Mouse (Mus musculus) neural tube, embryonic 14.5 days (tissue): ENCODE data around the gene Arhgef18. TPM values are rescaled to one million over a fixed set of nuclear protein-coding genes. Genes with fewer than 3 reads are reported as not detected.

Source experiments
- ATAC-seq: fragments of 200-750 bp; cut with Nextera tagmentation; 2 replicates; pipeline ENCODE4 v1.8.0; 2017; ENCODE audit warnings: low read depth, mild to moderate bottlenecking, moderate TSS enrichment, moderate library complexity
- H3K27ac ChIP-seq: fragments of 300-500 bp; sonication (generic); 2 replicates; pipeline ENCODE4 v1.5.1; 2014; ENCODE audit warnings: low read depth, mild to moderate bottlenecking, control low read depth, low read length, moderate library complexity, mixed read lengths
- H3K27me3 ChIP-seq: fragments of 300-500 bp; sonication (generic); 2 replicates; pipeline ENCODE4 v1.6.1; 2014; ENCODE audit warnings: low read length; ENCODE audit not compliant: control insufficient read depth, insufficient read depth
- H3K36me3 ChIP-seq: fragments of 300-500 bp; sonication (generic); 2 replicates; pipeline ENCODE4 v1.6.1; 2014; ENCODE audit warnings: low read length, mixed read lengths; ENCODE audit not compliant: control insufficient read depth, insufficient read depth
- H3K4me1 ChIP-seq: fragments of 300-500 bp; sonication (generic); 2 replicates; pipeline ENCODE4 v1.6.1; 2014; ENCODE audit warnings: low read length; ENCODE audit not compliant: control insufficient read depth, insufficient read depth
- H3K4me2 ChIP-seq: fragments of 300-500 bp; sonication (generic); 2 replicates; pipeline ENCODE4 v1.6.1; 2014; ENCODE audit warnings: mild to moderate bottlenecking, low read depth, low read length, control low read depth
- H3K4me3 ChIP-seq: fragments of 300-500 bp; sonication (generic); 2 replicates; pipeline ENCODE4 v1.5.1; 2014; ENCODE audit warnings: low read depth, low read length, control low read depth, mixed read lengths
- H3K9ac ChIP-seq: fragments of 300-500 bp; sonication (generic); replicated peaks from 2 replicates; pipeline ENCODE4 v1.6.1; 2014; ENCODE audit warnings: low read depth, mild to moderate bottlenecking, control low read depth, low read length, mixed read lengths
- H3K9me3 ChIP-seq: fragments of 300-500 bp; sonication (generic); 2 replicates; pipeline ENCODE4 v1.6.1; 2016; ENCODE audit warnings: low read length; ENCODE audit not compliant: control insufficient read depth
- WGBS: fragments of 180-500 bp; shearing (Covaris S2); extraction: QIAGEN DNeasy Blood & Tissue Kit; methylation state at CpG from one replicate; pipeline ENCODE4 v1.1.7; 2014; 5-methylcytosine and 5-hydroxymethylcytosine counted together
- polyA plus RNA-seq: library from polyadenylated mRNA; unstranded; fragments of >200 nt; fragmentation: Nextera tagmentation; extraction: Ambion mirVana; gene quantifications from 2 replicates; pipeline ENCODE4 v1.2.1, GENCODE M21; 2014

The Arhgef18 gene
- 11.4 and 12.3 TPM in 2 replicates for polyA plus RNA-seq

DNA sequence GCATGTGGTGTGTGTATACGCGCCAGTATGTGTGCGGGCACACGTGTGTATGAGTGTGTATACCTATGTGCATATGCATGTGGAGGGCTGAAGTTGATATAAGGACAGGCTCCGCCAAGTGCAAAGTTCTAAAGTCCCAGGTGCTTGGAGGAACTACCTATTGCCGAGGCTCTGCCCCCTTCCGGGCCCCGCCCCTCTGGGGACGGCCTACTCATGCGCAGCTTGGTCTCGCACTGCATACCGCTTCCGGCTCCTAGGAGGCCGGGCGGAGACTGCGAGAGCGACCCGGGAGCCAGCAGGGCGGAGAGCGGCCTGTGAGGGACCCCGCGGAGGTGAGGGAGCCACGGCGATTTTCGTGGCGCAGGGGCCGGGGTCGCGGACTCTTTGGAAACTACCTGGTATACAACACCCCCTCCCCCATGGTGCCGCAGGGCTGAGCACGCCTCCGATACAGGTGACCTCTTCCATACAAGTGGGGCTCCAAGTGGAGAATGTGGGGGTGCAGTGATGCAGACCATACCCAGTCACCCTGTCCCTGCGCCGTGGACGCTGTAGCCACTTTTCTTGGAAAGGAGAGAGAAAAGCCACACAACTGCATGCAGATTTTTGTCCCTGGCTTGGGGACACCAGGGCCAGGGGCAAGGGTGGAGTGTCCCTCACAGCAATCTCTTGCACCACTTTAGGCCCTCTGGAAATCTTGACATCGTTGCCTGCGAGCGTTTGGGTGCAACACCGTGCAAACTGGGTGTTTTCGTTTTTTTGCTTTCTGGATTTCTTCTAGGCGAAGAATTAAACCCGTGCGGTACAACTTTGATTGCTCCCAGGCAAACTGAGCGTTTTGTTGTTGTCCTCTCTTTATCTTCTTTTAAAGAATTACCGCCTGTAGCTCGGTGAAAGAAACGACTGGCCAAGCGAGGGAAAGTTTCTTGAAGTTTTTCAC lies at the start of gene Arhgef18:
Gene Arhgef18 (plus strand): TSS at position 236 of the 940 bp plus-strand sequence.
- Histone ChIP-seq H3K27me3 (no peaks in the 10 kb centered on the region), H3K4me2 (peak within 1 kb of the TSS; percentile 61), H3K4me1 (peaks cover 11% of the 10 kb centered on the region; the same call in 1 of the 2 replicates), H3K9ac (peak within 1 kb of the TSS; percentile 70), H3K9me3 (no peaks in the 10 kb centered on the region), H3K4me3 (peak within 1 kb of the TSS; percentile 79), H3K36me3 (no peaks in the 10 kb centered on the region), H3K27ac (no peak within 1 kb of the TSS)
- under 1% methylated on average over 48 of the region's 48 CpGs for WGBS
- ATAC-seq, result peak; percentile 99

DNA sequence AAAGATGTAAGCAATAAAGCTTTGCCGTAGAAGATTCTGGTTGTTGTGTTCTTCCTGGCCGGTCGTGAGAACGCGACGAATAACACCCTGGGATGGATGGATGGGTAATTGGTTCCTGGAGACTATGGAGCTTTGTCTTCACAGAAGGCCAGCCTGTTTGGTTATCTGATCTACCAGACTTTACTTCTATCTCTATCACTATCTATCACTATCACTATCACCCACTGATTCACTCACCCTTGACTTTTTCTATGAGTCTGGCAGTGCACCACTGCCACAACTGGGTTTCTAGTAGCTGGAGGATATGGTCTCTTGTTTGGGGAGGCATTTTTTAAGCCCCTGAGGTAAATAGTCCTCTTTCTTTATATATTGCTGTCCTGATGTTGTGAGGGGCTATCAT lies 47.5 kb upstream of the Arhgef18 start:
- 95% methylated on average over 6 of the region's 6 CpGs for WGBS
- H3K4me3 ChIP-seq, result no peak overlapping the region
- no peaks in the 10 kb centered on the region for H3K4me1 ChIP-seq
- H3K27me3 ChIP-seq, result no peaks in the 10 kb centered on the region
- no peaks in the 10 kb centered on the region for H3K9me3 ChIP-seq
- H3K27ac ChIP-seq, result no peak overlapping the region
- no peak for ATAC-seq
- H3K9ac ChIP-seq, result no peak overlapping the region
- no peaks in the 10 kb centered on the region for H3K36me3 ChIP-seq
- H3K4me2 ChIP-seq, result no peak overlapping the region

DNA sequence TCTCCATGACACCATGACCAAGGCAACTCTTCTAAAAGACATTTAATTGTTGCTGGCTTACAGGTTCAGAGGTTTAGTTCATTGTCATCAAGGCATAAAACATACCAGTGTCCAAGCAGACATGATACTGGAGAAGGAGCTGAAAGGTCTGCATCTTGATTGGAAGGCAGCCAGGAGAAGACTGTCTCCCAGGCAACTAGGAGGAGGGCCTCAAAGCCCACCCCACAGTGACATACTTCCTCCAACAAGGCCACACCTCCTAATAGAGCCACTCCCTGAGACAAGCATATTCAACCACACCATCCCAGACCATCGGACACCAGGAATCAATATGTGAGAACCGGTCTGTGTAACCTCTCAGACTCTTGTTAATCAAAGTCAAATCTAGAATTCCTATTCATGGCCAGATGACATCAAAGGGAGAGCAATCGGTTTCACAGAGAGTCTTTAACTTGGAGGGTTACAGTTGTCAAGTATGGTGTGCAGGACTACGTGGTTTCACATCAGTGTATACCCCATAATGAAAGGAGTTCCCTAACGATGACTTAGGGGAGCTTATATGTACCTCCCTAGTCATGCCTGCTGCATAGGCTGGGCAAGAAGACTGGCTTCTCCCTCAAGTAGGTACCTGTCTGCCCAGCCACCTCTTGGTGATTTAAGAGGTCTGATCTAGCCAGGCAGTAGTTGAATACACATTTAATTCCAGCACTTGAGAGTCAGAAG lies 46.0 kb upstream of the Arhgef18 start:
- WGBS, result 91% methylated on average over 5 of the region's 5 CpGs

DNA sequence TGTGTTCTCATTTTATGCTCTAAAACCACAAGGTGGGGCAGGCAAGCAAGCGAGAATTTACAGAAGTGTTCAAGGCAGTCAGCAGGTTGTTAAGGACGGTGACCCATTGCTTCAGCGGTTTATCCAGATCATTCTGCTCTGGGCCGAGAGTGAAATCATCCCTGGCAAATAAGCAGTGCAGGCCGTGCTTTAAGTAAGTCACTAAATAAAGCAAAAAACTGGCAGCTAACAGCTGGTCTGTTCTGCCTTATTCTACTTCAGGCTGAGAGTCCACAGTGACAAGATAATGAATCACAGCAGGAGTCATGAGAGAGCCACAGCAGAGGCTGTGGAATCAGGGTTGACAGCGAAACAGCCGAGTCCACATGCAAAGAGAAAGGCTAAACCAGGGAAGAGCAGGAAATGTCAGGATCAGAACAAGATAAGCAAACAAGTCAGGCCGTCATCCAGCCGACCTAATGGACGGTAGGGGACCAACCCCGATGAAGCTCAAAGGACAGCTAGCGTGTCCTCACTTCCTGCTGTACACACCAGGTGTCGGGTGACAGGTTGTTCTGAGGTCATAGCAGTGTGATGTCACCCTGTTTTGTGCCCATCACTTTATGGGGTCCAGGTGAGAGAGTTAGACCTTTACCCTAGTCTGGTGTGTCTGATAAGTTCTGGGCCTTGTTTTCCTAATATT lies 44.5 kb upstream of the Arhgef18 start:
- no peak overlapping the region for H3K27ac ChIP-seq
- H3K9me3 ChIP-seq, result no peaks in the 10 kb centered on the region
- no peaks in the 10 kb centered on the region for H3K27me3 ChIP-seq
- H3K36me3 ChIP-seq, result no peaks in the 10 kb centered on the region
- no peak overlapping the region for H3K4me3 ChIP-seq
- H3K9ac ChIP-seq, result no peak overlapping the region
- no peaks in the 10 kb centered on the region for H3K4me1 ChIP-seq
- ATAC-seq, result no peak
- WGBS, result 59% methylated on average over 13 of the region's 13 CpGs
- no peak overlapping the region for H3K4me2 ChIP-seq

More for the DNA sequence above, 46.0 kb upstream of the Arhgef18 start:
- H3K9ac ChIP-seq, result no peak overlapping the region
- no peak for ATAC-seq
- H3K4me3 ChIP-seq, result no peak overlapping the region
- no peak overlapping the region for H3K27ac ChIP-seq
- no peak overlapping the region for H3K4me2 ChIP-seq
- no peaks in the 10 kb centered on the region for H3K27me3 ChIP-seq
- no peaks in the 10 kb centered on the region for H3K36me3 ChIP-seq
- H3K4me1 ChIP-seq, result no peaks in the 10 kb centered on the region
- H3K9me3 ChIP-seq, result no peaks in the 10 kb centered on the region

DNA sequence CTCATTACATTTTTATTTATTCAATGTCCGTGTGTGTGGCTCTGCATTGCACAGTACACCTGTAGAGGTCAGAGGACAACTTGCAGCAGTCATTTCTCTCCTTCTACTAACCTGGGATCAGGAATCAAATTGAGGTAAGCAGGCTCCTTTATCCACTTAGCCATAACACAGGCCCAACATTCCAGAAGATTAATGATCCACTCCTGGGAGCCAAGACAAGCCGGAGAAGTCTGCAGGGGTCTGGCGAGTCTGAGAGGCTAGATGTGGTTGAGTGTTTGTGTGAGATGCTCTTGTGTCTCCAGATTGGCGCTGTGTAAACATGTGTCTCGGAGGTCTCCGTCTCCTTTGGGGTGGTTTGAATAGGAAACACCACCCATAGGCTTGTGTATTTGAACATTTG lies 42.1 kb upstream of the Arhgef18 start:
- H3K9me3 ChIP-seq, result no peaks in the 10 kb centered on the region
- no peaks in the 10 kb centered on the region for H3K36me3 ChIP-seq
- ATAC-seq, result no peak
- WGBS, result 80% methylated on average over 6 of the region's 6 CpGs
- H3K27me3 ChIP-seq, result no peaks in the 10 kb centered on the region
- H3K9ac ChIP-seq, result no peak overlapping the region
- no peak overlapping the region for H3K4me3 ChIP-seq
- no peak overlapping the region for H3K27ac ChIP-seq
- no peak overlapping the region for H3K4me2 ChIP-seq
- no peaks in the 10 kb centered on the region for H3K4me1 ChIP-seq

DNA sequence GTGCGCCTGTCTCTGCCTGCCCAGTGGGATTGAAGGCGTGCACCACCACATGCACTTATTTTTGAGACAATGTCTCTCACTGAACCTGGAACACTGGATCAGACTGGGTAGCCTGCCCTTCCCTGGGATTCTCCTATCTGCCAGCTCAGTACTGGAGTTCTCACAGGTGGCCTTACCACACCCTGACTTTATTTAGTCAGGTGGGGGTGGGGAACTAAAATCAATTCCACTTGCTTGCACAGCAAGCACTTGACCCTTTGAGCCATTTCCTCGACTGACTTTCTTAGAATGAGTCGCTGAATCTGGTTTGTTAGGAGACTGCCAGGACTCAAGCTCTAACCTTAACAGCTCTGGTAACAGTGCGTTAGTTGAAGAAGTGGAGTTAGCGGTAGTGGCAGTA lies 40.1 kb upstream of the Arhgef18 start:
- H3K27me3 ChIP-seq, result no peaks in the 10 kb centered on the region
- H3K4me1 ChIP-seq, result no peaks in the 10 kb centered on the region
- no peak overlapping the region for H3K4me2 ChIP-seq
- no peaks in the 10 kb centered on the region for H3K9me3 ChIP-seq
- ATAC-seq, result no peak
- WGBS, result 80% methylated on average over 6 of the region's 6 CpGs
- H3K36me3 ChIP-seq, result no peaks in the 10 kb centered on the region
- no peak overlapping the region for H3K4me3 ChIP-seq
- H3K9ac ChIP-seq, result no peak overlapping the region
- no peak overlapping the region for H3K27ac ChIP-seq

DNA sequence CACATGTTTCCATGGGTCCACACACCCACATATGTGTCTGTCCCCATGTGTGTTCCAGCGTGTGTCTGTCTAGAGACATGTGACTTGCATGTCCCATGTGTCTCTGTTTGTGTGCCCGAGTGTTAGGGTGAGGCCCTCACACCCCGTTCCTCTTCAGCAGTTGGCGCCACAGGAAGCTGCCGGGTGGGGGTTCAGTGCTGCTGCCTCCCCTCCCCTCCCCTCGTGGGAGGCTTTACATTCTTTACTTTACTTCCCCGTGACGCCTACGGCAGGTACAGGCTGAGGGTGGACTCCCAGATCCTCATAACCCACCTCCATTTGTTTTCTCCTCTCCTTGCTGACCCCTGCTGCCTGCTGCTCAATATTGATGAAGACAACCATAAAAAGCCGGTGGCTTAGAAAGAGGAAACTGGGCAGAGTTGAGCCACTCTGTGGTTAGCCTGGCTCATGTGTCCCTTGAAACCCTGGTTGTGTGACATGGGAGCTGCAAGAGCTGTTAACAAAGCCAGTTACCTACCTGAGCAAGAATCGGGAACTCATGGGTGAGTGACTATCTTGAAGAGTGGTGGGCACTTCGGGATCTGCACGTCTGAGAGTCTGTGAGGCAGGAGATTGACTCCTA lies 39.5 kb upstream of the Arhgef18 start, which contains the start of gene A430078G23Rik:
Gene A430078G23Rik (plus strand): TSS at position 227 of the 622 bp plus-strand sequence.
- Histone ChIP-seq H3K9ac (no peak within 1 kb of the TSS), H3K9me3 (no peaks in the 10 kb centered on the region), H3K36me3 (no peaks in the 10 kb centered on the region), H3K27me3 (no peaks in the 10 kb centered on the region), H3K27ac (no peak within 1 kb of the TSS), H3K4me3 (no peak within 1 kb of the TSS), H3K4me1 (no peaks in the 10 kb centered on the region), H3K4me2 (no peak within 1 kb of the TSS)
- 83% methylated on average over 13 of the region's 13 CpGs for WGBS
- ATAC-seq, result no peak

DNA sequence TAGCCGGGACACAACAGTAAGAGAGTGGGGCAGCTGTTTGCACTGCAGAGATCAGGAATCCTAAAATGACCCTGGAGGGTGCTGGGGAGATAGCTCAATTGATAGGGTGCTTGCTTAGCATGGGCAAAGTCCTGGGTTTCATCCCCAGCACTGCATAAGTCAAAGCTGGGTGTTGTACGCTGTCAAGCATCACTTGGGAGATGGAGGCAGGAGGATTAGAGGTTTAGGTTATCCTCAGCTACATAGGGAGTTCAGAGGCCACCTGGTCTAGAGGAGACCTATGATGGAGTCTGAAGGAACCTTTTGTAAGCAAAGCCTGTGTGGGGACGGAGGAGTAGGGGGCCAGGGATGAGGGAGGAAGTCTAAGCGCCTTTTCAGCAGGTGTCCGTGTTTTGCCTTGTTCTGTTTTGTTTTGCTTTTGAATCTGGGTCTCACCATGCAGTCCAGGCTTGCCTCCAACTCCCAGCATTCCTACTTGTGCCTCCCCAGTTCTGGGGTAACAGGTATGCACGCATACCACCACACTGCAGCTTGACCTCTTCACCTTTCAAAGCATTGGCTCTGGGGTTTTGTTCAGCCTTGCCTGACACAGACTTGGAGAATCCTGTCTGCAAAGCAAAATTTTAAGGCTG lies 38.9 kb upstream of the Arhgef18 start:
- no peak overlapping the region for H3K4me2 ChIP-seq
- H3K4me1 ChIP-seq, result no peaks in the 10 kb centered on the region
- H3K27me3 ChIP-seq, result no peaks in the 10 kb centered on the region
- H3K9me3 ChIP-seq, result no peaks in the 10 kb centered on the region
- no peak overlapping the region for H3K9ac ChIP-seq
- H3K4me3 ChIP-seq, result no peak overlapping the region
- H3K27ac ChIP-seq, result no peak overlapping the region
- WGBS, result 81% methylated on average over 6 of the region's 6 CpGs
- no peak for ATAC-seq
- H3K36me3 ChIP-seq, result no peaks in the 10 kb centered on the region
